Mouse (Mus musculus): ENCODE results near the gene Cobl.

The Cobl gene

GRCm38 (mm10) chr11:12227343-12227742, 237.4 kb downstream of the Cobl start:
- DNase-seq (ENCODE audit: low spot score in 2 of 2) = no peak

- DNase-seq (ENCODE audit: low spot score in 2 of 2) = no peak
Measured at GRCm38 (mm10) chr11:12219594-12220530, 244.9 kb downstream of the Cobl start.

GRCm38 (mm10) chr11:12216897-12217296, 247.9 kb downstream of the Cobl start:
- DNase-seq (ENCODE audit: low spot score in 2 of 2) = no peak

- DNase-seq (ENCODE audit: low spot score in 2 of 2) = no peak
Measured at GRCm38 (mm10) chr11:12215582-12215981, 249.2 kb downstream of the Cobl start.

GRCm38 (mm10) chr11:12208574-12208973, 256.2 kb downstream of the Cobl start:
- no peak for DNase-seq (ENCODE audit: low spot score in 2 of 2)

- DNase-seq (ENCODE audit: low spot score in 2 of 2) = no peak
Measured at GRCm38 (mm10) chr11:12205201-12206161, 259.3 kb downstream of the Cobl start.

- no peak for DNase-seq (ENCODE audit: low spot score in 2 of 2)
Measured at GRCm38 (mm10) chr11:12199441-12199840, 265.3 kb downstream of the Cobl start.

- DNase-seq (ENCODE audit: low spot score in 2 of 2) = no peak
Measured at GRCm38 (mm10) chr11:12198700-12199349, 265.9 kb downstream of the Cobl start.

- DNase-seq (ENCODE audit: low spot score in 2 of 2) = no peak
Measured at GRCm38 (mm10) chr11:12198017-12198416, 266.7 kb downstream of the Cobl start.

- no peak for DNase-seq (ENCODE audit: low spot score in 2 of 2)
Measured at GRCm38 (mm10) chr11:12197542-12197941, 267.2 kb downstream of the Cobl start.

- no peak for DNase-seq (ENCODE audit: low spot score in 2 of 2)
Measured at GRCm38 (mm10) chr11:12195390-12195789, 269.4 kb downstream of the Cobl start.

GRCm38 (mm10) chr11:12193369-12193768, 271.4 kb downstream of the Cobl start:
- DNase-seq (ENCODE audit: low spot score in 2 of 2) = no peak

GRCm38 (mm10) chr11:12191386-12191785, 273.4 kb downstream of the Cobl start:
- no peak for DNase-seq (ENCODE audit: low spot score in 2 of 2)

- DNase-seq (ENCODE audit: low spot score in 2 of 2) = no peak
Measured at GRCm38 (mm10) chr11:12190417-12190816, 274.3 kb downstream of the Cobl start.
